In genomic region chr1:43397096-43397495, GRCm38 (mm10) we compare ENCODE assay signal across 14 mouse cellular contexts.
"Had no signal": no experiment of that assay in that cellular context is flagged by ENCODE, and none has a peak within 500 bp of the region (broad histone marks: within the 10 kb centered on the region; RNA-seq: fewer than 3 reads in every experiment).

No protein-coding gene starts in this region.

- H3K27ac ChIP-seq: kidney, postnatal 0 days; limb, embryonic 12.5 days; liver, embryonic 15.5 days; neural tube, embryonic 12.5 days had no signal

- H3K4me2 ChIP-seq: limb, embryonic 12.5 days; liver, embryonic 11.5 days; liver, embryonic 15.5 days; neural tube, embryonic 12.5 days had no signal

- H3K27me3 ChIP-seq: limb, embryonic 12.5 days; liver, embryonic 15.5 days; neural tube, embryonic 12.5 days had no signal

- H3K4me1 ChIP-seq: neural tube, embryonic 12.5 days had no signal

- H3K36me3 ChIP-seq: limb, embryonic 12.5 days; liver, embryonic 15.5 days; neural tube, embryonic 12.5 days had no signal

- H3K9me3 ChIP-seq: limb, embryonic 12.5 days; liver, embryonic 15.5 days; neural tube, embryonic 12.5 days had no signal

- H3K9ac ChIP-seq: limb, embryonic 12.5 days; liver, embryonic 15.5 days; neural tube, embryonic 12.5 days had no signal

- H3K4me3 ChIP-seq: limb, embryonic 12.5 days; liver, embryonic 15.5 days; neural tube, embryonic 12.5 days had no signal

- ATAC-seq: lung, postnatal 0 days had no signal

- DNase-seq: kidney, postnatal 36 days; layer of hippocampus, adult 9-11 months; layer of hippocampus, postnatal 36 days; lung, adult 2 months; lung, postnatal 36 days; midbrain, embryonic 14.5 days; retina, postnatal 1 day; thymus, postnatal 4 days had no signal
